Mouse (Mus musculus): ENCODE results near the gene Osbpl8.
A peak's percentile ranks its signal among the peaks of the same experiment; 100 is the strongest.
"Not testable (repeated sequence)": the region's sequence is repeated elsewhere in the genome, so short reads cannot be mapped to it uniquely, and the experiment has no call there.

The Osbpl8 gene

DNA sequence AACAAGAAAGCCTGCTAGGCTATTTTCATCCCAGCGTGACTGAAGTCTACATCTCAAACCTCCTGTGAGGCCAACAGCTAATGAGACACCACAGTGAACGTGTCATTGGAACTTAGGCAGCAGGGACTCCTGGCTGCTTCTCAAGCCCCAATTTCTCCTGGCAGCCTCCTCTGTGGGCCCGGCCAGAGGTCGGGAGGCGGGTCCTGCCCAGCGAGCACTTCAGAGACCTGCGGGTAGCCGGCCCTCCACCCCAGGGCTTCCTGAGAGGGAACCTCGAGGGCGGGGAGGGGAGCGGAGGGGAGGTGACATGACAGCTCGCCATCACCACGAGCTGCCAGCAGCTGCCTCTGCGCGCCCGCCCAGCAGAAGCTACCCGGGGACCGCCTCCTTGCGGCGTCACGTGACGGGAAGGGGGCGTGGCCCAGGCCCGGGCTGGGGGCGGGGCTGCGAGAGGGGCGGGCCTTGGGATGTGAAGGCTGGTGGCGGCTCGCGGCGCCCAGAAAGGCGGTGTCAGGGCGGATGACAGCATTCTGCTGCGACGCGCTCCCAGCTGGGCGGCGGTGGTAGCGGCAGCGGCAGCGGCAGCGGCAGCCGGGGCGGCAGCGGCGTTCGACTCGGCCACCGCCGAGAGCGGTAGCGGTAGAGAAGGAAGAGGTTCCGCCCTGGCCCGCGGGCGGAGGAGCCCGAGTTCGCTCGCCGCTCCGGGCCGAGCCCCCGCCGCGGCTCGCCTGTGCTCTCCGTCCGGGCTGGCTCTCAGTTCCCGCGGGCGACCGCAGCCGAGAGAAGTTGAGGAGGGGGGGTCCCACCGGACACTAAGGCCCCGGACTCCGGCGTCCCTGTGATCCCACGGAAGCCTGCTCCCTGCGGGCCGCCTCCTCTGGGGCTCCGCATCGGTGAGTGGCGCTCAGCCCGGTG is at the start of gene Osbpl8:
TSS of gene Osbpl8 (plus strand) at position 449 of the 915 bp plus-strand sequence.
- peak; percentile 99 for DNase-seq

DNA sequence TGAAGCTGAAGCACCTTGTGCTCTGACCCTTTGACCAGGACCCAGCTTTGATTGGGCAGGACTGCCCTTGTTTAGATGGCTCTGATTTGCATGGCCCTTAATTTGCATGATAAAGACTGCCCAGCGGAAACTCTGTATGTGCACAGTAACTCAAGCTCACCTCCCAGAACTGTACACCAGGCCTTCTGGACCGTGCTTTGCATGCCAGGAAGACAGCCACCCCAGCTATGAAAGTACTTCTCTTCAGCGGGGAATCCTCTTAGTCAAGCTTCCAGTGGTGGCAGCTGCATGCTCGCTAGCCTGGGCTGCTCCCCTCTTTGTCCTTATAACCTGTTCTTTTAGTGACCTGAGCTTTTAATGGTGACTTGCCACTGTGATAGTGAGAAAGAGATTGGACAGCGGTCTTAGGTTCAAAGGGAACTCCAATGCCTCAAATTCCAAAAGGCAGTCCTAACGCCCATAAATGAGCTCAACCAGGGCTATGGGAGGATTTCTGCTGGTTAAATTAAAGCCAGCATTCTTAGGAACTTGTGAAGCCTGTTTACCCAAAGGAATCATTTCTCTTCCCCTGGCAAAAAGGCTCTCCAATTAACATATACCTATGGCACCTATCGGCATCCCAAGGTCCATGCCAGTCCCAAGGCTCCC is 47.2 kb upstream of the Osbpl8 start:
- DNase-seq, result no peak

DNA sequence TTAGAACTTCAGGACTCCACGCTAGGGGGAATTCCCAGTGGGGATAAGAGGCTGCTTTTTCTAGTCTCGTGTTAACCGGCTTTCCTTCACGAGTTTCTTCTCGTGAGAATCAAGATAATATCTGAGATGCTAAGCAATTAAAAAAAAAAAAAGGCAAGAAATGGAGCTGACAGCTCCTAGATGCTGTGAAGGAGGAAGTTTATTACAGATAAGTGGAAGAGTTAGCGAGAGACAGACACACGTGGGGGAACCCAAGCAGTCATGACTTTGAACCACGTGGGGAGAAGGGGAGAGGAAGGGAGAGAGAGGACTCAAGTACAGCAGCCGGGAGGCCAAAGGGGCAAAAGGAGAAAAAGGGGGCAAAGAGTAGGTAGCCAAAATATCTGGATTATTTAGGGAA is 46.3 kb upstream of the Osbpl8 start:
- no peak for DNase-seq

DNA sequence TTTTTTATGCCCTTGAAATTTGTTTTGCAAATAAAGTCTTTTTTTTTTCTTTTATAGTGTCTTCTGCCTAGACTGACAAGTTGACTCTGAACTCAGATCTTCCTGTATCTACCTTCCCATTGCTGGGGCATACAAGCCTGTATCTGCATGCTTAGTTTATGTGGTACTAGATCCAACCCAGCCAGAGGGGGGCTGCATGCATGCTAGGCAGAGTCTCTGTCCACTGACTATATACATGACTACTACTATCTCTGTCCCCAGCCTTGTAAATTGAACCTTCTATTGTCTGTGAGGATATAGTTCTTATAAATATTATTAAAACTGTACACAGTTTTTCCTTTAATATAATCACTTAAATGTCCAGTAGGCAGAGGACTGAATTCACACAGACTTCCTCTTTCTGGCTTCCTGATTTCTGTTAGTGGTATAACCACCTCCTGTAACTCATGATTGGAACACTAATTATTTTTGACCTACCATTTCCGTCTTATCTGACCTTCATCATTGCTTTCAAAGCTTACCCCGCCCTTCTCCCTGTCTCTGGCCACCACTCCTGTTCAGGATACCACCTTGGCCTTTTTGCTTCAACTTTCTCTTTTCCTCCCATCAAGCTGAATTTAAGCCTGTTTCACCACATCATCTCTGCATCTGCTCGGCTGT is 45.4 kb upstream of the Osbpl8 start:
- DNase-seq, result no peak

DNA sequence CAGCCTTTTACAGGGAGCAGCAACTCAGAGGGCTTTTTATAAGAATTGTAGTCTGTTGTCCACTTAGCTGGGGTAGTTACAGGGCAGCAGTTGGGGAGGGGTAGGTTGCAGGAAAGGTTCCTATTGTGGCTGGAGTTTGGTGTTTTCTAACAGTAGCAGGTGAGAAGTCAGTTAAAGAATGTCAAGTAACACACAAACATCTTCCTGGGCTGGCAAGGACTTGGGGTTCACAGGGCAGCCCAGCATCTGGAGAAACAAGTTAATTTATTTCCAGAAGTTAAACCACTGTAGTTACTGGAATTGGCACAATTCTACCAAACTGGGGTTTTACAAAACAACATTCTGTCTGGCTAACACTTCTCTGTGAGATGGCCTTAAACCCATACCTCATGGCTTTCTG is 44.8 kb upstream of the Osbpl8 start:
- DNase-seq, result no peak

DNA sequence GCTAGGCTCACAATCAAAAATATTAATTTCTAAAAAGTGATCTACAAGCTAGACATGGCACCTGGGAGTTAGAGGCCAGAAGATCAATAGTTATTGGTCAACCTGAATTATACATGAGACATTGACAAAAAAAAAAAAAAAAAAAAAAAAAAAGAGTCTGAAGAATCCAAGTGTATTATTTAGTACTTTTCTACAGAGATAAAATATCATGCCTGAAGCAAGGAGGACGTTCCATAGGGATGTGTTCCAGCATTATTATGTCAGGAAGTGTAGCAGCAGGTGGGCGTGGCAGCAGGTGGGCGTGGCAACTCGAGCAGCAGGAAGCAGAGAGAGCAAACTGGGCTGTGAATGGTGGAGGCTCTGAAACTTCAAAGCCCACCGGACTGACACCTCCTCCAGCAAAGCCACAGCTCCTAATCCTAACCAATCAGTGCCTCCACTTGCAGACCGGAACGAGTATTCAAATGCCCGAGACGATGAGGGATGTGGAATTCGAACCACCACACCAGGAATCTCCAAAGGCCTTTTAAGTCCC is 41.6 kb upstream of the Osbpl8 start:
- no peak for DNase-seq

DNA sequence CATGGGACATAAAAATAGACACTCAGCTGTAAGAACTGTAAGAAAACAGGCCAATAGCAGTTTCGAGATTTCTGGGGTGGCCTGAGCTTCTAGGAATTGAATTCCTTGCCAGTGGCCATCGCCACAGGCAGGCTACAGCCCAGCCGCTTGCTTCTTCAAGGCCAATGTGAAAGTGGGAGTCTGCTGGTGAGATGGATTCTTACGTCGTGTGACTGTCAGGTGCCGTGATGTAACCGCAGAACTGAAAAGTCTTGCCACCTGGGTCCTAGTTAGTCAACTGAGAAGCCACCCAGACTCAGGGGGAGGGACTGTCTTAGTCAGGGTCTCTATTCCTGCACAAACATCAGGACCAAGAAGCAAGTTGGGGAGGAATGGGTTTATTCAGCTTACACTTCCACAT is 40.4 kb upstream of the Osbpl8 start:
- no peak for DNase-seq

DNA sequence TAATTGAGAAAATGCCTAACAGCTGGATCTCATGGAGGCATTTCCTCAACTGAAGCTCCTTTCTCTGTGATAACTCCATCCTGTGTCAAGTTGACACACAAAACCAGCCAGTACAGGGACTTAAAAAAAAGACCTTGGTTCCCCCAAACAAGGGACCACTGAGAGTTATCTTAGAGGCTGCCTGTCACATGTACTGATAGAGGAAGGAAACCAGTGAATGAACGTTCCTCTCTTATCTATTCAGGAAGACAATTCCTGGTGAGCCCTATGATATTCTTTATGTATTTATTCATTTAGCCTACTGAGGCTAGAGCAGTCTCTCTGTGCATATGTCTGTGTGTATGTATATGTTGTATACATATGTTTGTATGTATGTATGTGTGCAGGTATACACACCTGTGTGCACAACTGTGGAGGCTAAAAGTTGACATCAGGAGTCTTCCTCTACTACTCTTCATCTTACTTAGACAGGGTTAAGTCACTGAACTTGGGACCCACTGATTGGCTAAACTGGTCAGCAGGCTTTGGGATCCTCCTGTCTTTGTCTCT is 39.7 kb upstream of the Osbpl8 start:
- DNase-seq, result no peak

DNA sequence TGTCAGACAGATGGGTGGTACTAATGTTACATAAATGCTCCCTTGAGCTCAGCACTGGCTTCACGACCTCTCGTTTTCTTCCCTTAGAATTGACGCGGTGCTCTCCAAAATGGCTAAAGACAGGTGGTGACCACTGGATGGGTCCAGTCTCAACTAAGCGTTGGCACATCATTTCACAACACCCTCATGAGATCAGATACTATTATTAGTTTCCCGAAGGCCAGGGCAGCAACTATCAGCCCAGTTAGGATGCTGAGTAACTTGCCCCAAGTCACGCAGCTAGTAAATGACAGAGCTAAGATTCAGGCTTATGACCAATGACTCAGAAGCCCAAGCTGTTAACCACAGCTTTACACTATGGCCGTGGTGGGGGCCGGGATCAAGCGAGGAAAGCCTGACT is 37.2 kb upstream of the Osbpl8 start:
- DNase-seq, result no peak

DNA sequence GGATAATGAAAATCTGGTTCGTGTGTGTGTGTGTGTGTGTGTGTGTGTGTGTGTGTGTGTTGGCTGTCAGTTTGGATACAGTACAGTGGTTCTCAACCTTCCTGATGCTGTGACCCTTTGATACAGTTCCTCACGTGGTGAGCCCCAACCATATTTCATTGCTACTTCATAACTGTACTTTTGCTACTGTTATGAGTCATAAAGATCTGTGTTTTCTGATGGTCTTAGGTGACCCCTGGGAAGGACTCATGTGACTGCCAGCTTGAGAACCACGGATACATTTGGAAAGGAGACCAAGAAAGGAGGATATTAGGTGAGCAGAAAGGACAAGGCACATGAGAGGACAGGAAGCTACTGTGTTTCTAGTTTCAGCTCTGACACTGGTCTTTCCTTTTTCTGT is 36.1 kb upstream of the Osbpl8 start:
- DNase-seq, result no peak

DNA sequence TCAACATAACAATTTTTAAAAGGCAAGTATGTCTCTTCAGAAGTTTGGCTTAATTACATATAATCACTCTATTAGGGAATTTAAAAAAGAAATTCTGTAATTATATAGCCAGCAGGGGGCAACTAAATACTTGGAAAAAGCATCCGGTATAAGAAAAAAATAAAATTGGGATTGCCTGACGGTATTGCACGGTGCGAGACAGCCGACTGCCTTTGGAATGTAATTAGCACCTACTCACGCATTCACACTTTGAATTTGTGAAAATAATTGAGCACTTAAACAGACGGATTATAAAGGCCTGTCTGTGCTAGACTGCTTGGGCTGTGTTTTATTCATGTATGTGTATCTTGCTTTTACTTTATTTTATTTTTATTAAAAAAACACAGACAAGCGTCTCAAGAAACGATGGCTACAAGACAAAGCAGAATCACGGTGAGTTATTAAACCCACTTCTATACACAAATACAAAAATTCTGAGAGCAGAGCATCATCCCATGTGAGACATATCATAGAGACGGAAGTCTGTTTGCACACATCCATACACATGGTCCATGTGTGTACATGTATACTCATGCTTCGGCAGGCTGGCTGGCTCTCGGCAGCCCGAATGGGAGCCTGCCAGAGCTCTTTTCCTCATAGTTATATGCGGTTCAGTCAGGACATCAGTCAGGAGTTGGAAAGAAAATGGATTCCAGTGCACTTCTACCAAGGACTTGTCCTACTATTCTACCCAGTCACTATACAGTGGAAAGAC is 34.5 kb upstream of the Osbpl8 start:
- no peak for DNase-seq

DNA sequence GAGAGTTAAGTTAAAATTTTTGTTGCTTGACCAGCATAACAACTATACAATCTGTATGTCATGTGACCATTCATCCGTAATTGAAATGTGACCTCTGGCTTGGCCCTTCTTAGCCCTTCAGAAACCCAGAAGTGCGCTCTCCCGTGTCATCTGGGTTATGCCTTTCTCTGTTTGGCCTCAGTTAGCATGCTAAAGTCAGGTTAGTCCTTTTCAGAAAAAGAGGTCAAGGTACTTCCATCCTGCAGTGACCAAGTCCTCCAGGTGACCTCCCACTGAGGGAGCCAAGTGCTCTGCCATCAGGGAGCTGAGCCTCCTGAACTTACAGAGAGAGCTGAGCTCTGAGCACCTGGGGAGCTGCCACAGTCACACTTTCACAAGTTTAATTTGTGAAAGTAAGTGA is 33.7 kb upstream of the Osbpl8 start:
- DNase-seq, result no peak

DNA sequence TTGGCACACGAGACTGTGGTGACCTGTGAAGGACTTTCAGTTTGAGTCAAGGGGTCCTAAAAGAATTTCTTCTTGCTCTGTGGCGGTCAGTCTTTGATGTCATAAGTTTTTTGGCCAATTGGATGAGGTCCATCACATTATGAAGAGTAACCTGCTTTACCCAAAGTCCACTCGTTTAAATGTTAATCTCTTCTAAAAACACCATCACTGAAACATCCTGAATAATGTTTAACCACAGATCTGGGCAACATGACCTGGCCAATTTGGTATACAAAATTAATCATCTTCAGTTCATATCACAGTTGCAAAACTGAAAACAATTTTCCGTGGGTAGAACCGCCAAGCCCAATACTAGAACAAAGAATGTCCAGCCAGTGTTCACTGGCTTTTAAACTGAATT is 31.3 kb upstream of the Osbpl8 start:
- no peak for DNase-seq

DNA sequence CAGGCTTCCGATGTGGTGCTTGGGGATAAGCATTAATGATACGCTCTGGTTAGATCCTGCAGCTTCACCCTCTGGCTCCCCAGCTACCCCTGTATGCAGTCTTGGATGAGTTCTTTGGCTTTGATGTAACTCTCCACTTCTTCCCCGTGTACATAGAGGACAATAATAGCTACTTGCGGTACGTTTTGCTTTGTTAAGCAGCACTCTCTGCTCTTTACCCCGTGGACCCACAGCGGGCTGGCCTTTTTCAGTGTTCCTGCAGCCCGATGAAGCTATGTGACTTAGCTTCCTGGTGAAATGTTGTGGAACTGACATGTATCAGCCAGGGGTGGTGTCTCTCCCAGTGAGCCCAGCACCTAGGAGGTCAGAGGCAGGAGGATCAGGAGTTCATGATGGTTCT is 30.6 kb upstream of the Osbpl8 start:
- DNase-seq, result no peak

DNA sequence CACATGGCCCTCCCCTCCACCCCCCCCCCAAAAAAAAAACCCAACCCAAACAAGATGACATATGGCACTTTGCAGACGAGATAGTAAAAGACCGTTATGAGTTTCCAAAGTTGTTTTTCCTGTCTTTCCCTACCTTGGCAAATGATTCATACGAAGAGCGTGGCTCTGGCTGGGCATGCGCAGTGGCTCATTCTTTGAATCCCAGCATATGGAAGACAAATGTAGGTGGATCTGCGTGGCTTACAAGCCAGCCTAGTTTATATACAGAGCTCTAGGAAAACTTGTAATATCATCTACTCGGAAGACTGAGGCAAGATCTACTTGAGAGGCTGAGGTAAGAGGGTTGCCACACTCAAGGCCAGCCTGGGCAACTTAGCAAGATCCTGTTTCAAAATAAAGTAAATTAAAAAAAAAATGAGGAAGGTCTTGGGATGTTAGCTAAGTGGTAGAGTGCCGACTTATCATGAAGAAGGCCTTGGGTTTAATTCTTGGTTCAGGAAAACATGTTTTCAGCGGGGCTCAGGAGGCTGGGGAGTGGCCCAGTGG is 30.1 kb upstream of the Osbpl8 start:
- no peak for DNase-seq

DNA sequence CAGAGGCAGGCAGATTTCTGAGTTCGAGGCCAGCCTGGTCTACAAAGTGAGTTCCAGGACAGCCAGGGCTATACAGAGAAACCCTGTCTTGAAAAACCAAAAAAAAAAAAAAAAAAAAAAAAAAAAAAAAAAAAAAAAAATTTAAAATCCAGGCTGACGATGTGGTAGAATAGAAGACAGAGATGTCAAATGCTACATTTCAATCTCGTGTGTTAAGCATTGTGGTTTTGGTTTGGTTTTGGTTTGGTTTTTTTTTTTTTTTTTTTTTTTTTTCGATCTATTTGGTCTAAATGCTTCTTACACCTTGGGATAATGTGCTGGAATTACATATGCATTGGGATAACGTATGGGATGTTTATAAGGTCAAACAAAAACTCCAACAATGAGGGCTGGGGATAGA is 28.2 kb upstream of the Osbpl8 start:
- not testable (repeated sequence) for DNase-seq

DNA sequence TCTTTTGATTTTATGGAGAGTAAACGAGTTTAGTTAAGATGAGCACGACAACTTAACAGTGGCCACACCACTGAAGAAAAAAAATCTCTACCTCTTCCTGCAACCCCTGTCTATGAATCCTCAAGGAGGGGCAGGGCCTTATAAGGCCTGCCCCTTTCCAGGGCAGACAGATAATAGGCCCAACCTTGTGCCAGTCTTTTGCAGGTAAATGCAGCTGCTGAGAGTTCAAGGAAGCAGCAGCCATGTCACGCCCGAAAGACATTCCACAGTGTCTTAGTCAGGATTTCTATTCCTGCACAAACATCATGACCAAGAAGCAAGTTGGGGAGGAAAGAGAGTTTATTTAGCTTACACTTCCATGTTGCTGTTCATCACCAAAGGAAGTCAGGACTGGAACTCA is 26.6 kb upstream of the Osbpl8 start:
- no peak for DNase-seq

DNA sequence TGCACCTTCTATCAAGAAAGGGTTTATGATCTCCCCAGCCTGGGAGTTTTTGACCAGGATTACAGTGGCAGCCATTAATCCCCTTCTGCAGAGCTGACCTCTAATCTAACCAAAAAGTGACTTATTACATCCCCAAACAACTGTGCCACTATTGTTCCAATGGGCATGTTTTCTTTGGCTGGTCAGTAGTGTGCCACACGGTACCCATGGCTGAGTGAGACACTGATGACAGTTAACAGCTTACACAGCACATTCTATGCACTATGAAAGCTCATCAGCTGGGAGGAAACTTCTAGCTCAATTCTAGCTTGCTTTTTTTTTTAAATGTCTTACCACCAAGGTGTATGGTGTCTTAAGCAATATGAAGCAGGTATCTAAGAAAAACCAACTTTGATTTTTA is 25.4 kb upstream of the Osbpl8 start:
- no peak for DNase-seq

DNA sequence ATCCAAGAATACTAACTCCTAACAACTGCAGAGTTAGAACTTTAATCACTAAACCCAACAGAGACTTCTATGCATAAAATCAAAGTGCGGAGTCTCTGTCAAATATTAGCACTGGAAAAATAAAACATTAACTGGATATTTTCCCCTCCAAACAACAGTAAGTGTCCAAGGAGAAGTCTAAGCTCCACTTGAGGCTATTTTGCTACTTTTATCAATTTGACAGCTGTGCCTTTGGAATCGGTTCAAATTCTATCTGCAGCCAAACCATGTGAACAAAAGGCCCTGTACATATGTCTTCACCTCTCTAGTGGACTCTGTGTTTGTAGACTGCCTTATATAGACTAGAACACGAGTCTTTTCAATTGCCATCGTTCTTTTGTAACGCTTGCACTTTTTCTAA is 24.7 kb upstream of the Osbpl8 start:
- no peak for DNase-seq

DNA sequence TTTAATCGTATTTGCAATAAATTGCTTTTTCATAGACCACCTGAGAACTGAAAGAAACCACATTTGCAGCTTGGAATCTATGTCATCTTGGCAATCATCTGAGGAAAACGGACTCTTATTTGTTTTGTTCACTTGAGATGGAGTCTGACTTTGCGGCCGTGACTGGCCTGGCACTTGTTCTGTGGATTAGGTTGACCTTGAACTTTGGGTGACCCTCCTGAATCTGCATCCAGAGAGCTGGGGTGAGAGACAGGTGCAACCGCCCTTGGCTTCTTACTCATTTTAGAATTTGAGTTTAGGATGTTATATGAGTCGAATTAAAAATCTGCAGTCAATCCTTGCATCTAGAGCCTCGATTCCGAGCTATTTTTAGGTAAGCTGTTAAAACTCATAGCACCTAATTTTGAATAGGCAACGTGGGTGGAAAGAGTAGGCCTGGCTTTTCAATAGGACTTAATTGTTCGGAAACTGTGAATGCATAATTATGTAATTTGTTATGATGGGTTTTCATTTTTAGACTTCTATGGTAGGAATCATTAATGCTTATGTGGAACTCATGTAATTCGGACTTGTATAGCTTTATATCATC is 20.1 kb upstream of the Osbpl8 start:
- no peak for DNase-seq

DNA sequence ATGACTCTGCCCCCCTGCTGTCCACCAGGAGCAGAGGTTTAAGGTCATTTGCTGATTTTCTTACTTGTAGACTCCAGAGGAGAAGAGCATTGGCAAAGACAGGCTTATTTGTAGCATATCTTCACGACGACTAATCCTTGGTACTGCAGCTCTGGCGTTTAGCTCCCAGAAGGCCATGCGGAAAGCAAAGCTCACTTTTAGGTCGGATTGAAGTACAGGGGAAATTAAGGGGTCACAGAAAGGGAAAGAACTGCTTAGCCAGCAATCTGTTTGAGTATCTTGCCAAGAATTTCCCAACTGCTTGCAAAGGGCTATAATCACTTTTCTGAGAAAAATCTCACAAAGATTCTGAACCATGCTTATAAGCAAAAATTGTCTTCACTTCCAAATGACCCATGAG is 14.8 kb upstream of the Osbpl8 start:
- no peak for DNase-seq

DNA sequence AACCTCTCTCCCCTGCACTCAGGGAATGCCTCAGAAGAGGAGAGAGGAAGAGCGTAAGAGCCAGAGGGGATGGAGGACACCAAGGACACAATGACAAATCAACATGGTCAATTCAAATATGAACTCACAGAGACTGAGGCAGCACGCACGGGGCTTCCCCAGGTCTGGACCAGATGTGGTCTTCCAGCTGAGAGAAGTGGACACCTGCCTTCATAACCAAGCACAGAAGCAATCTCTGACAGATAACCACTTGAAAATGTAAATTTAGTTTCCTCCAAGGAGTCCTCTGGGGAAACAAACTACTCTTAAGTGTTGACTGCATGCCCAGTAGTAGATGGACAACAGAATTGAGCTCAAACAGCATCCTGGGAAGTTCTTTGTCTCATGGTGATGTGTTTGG is 9.5 kb upstream of the Osbpl8 start:
- DNase-seq, result no peak
